Mouse (Mus musculus) mesoderm, embryonic 11.5 days (tissue): ENCODE data around the gene Kalrn.

Experiments
- DNase-seq: peaks from one replicate; pipeline ENCODE4 v3.0.0-alpha.2; 2012; ENCODE audit warnings: low read depth, low spot score

Kalrn gene

DNA sequence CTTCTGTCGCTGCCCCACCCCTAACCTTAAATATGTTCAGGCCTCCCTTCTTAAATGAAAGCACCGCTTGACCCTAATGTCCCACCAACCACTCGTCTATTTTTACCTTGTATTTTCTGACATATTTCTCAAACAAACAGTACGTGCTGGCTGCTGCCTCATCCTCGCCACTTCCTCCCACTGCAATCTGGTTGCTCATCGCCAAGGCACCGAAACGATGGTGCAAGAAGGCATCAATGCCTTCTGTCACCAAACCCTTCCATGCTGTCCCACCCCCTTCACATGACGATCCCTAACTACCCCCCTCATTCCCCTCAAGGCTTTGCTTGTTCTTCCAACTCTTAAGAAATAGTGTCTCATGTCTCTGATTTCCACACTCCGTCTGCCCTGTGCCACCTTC is 69.1 kb downstream of the Kalrn start:
- no peak for DNase-seq

DNA sequence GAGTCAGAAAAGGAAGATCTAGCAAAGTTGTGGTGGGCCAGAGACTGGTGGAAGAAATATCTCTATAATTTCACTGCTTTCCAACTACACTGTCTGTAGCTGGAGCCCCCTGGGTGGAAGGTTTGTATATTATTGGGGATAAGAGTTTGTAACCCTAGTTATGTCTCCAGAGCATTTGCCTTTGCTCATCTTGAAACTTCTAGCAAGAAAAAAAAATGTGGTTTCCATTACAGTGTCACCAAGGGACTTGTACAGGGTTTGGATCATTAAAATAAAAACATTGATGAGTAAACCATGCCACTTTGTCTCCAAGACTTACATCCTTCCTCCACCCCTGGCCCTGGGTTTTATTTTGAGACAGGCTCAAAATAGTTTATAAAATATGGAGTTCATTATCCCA is 71.2 kb downstream of the Kalrn start:
- DNase-seq, result no peak

DNA sequence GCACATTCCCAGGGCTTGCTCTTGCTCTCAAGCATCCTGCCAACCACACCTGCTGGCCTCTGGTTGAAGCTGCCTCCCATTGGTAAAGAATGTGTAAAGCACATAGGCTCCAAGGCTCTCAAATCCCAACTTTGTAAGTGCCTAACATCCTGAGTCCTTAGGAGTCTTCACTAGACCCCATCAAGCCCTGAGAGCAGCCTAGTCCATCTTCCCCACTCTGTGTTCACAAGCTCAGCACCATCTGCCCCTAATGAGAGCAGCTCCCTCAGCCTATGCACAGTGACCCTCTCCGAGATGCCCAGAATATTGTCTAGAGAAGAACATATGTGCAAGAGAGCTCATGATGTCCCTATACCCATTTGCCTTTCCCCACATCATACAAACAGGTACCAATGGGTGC is 78.6 kb downstream of the Kalrn start:
- no peak for DNase-seq

DNA sequence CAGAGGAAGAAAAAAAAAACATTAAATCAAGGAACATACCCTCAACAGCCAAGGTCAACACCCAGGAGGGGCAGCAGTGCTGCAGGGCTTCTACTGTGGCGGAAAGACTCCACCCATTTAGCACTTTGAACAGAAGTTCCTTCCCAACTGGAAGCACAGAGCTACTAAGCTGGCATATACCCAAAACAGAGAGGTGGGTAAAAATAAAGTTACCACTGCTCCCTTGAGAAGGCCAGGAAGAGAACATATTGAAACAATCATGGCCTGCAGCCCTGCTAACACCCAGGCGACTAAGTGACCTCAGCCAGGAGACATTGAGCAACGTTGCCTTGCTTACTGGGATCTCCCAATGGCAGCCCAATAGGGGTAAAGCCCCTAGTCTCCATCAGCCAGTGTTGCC is 79.4 kb downstream of the Kalrn start:
- DNase-seq, result no peak

DNA sequence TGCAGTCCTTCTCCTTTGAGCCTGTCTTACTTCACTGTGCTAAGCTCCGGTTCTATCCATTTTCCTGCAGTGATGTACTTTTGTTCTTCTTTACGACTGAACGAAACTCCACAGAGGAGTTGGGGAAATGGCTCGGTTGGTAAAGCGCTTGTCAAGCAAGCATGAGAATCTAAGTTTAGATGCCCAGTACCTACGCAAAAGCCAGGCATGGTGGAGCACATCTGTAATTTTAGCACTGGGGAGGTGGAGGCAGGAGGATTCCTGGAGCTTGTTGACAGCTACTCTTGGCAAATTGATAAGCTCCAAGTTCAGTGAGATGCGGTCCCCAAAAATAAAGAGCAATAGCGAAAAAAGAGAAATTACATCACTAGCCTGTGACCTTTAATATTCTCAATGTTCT is 82.1 kb downstream of the Kalrn start:
- DNase-seq, result no peak

DNA sequence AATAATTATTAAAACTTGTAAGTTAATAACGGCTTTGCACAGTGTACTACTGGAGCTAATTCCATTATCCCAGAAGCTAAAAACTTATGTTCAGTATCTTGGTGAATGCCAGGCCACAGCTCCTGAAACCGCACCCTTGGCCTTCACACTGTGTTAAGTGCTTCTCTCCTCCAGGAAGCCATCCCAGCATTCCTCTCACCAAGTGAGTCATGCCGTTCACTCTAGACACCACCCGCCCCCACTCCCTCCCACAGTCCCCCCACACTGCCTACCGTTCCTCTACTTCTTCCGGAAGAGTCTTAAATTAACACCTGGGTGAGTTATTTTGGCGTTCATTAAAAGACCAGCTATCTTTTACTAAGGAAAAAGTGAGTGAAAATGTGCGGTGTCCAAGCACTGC is 82.8 kb downstream of the Kalrn start:
- DNase-seq, result no peak

DNA sequence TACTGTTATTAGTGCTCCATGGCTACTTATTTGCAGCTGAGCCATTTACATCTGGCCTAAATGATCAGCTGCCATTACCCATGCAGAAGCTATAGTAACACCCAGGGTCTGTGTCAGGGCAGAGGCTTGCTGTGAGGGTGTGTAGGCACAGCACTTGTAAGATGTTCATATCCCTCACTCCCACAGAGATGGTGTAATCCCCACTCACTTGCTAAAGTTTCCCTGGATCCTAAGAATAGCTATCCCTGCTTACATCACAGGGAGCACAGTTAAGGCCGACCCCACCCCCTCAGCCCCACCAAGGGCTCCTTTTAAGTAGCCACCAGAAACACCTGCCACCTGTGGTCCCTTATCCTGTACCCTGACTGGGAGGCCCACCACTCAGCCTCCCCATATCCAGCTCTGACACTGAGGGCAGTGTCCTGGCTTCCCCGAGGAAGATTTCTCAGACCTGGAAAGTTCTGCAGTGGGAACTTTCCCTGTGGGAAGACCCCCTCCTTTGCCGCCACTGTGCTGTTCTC is 83.5 kb downstream of the Kalrn start:
- no peak for DNase-seq

DNA sequence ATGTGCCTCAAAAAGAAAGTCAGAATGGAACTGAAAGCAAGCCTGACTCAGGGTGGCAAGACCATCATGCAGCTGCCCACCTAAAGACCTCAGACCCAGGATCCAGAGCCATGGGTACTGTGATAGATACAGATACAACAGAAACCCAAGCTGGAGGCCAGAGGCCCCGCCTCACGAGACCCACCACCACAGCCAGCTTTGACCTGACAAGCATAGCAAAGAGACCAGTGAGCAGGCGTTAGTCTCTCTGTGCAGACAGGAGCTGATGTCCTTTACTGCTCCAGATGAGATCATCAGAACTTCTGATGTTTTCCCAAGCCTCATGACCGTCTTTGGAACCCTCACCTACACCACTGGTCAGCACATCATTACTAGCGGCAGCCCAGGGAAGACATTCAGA is 85.5 kb downstream of the Kalrn start:
- DNase-seq, result no peak

DNA sequence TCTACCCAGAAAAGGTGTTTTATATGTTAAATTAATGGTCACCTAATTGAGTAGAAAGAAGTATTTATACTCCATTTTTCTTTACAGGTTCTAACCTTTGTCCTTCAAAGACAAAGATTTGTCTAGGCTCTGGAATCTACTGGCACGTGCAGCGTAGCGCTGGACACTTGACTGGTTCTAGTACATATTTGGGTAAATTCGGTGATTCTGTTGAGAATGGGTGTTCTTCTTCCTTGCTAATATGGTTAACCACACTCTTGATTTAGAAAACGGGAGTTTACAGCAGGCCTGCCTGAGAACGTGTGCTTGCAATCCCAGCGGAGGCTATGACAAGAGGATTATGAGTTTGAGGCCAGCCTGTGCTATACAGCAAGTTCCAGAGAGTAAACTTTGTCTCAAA is 86.1 kb downstream of the Kalrn start:
- DNase-seq, result no peak

DNA sequence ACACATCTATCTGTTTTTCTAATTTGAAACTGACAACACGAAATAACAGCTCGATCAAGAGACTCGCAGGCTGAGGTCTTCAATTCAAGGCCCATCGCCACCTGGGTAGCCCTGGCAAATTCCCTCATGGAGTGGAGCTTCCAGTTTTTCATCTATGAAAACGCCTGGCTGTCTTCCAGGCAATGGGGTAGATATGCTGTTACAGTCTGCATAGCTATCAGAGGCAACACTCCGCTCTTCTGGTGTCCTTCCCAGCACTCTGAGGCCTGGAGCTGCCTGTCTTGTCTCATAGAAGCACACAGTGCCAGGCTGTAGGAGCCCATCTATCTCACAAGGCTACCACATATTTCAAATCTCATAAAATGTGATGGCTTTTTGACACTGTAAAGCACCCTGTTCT is 87.8 kb downstream of the Kalrn start:
- DNase-seq, result no peak

DNA sequence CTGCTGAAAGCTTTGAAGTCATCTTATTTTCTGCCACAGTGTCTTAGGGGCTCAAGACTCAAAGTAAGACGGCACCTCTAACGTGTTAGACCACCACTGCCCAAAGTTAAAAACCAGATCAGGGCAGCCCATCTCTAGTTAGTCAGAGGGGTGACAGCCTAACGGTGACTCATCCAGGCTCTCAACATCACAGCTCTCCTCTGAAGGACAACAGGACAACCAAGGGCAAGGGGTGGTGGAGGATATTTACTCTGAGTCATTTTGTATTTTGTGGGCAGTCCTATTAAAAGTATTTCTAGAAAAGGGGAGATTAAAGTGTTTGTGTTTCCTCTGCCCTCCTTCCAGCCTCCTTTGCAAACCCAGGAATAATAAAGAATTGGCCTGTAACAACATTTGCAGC is 88.4 kb downstream of the Kalrn start:
- no peak for DNase-seq

DNA sequence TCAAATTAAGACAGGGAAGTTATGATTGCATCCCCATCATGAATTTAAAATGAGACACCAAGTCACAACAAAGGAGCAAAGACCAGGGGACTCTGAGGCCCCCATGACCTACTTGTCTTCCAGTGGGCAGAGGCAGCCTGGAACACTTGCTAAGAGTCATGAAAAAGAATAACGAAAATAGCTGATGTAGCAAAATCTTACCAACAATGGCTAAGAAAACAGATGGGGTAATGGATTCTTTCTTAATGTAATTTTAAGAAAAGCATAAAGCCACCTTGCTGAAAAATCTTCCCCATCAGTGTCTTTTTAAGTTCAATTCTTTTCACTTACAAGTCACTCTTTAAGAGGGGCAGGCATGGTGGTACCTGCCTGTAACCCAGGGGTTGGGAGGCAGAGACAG is 89.1 kb downstream of the Kalrn start:
- DNase-seq, result no peak

DNA sequence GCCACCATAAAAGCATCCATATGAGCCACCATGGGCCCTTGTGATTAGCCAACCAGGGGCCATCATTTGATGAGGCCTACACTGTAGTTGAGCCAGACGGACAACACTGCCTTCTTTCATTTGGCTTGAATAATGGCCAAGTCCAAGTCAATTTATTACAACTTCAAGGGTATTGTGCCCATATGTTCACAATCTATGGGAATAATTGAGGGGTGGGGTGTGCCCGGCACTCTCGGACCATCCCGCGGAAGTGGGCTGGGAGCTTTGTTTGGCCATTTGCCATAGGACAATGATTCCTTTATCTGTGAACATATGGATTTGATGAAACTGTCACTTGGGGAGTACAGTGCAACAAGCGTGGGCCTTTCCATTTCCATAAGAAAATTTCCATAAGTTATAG is 89.6 kb downstream of the Kalrn start:
- peak; percentile 36 for DNase-seq

DNA sequence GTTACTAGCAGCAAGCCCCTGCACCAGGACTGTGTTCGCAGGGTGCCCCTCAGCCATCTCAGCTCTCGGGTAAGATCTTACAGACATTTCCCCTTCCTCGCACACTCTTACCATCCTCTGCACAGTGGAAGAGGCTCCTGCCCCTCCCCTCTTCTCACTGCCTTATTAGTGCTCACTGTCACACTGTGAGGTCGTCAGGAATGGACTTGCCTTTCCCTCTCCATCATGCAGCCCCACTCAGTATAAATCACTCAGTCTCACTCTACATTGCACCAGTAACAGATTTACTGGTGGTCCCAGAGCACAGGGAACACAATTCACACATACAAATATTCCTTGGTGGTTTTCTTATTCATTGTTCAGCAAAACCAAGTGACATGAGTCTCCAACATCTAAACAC is 98.6 kb downstream of the Kalrn start:
- no peak for DNase-seq

DNA sequence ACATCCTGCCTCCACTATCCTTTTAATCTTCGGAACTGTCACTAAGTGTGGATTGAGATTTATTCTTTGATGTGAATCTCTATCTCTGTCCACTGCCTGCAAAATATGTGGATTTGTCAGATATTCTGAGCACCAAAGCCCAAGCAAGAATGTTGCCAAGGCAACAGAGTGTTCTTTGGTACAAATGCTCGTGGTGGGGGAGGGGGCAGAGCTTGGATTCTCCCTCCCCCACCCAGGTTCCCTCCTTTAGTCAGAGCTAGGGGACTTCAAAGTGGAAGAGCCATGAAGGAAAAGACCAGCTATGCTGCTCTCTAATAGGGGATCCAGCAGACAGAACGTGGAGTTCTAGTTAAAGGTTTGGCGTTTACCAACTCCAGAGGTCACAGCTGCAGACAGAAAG is 99.4 kb downstream of the Kalrn start:
- DNase-seq, result no peak

DNA sequence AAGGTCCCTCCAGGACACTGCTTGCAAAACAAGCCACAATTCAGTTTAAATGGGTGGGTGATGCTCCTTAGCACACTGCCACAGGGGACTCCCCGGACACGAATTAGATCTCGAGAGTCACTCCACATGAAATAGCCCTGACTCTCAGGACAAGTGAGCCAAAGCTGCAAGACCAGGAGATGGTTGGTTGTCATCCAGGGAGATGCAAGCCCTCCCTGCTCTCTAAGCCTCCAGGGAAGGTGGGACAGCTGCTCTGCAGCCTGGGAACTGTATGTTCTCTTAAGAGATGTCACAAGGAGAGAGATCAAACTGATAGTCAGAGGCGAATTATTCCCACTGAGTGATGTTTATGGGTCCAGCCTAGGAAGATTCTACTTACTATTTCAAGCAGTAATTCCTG is 101.9 kb downstream of the Kalrn start:
- DNase-seq, result no peak

DNA sequence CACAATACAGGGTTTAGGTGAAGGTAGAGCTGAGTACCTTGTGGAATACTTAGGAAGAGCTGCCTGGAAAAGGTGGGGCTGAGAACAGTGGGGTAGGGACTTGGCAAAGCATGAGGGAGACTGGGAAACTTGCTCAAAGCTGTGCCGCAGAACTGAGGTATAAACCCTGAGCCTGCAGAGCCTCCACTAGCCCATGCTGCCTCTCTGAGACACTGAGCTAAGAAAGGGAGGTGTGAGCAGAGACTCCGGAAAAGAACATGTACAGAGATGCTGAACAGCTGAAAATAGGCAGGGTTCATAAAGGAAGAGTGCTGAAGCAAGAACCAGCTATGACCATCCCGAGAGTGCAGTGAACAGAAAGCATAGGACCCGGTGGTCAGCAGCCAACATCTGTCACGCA is 103.0 kb downstream of the Kalrn start:
- DNase-seq, result no peak

DNA sequence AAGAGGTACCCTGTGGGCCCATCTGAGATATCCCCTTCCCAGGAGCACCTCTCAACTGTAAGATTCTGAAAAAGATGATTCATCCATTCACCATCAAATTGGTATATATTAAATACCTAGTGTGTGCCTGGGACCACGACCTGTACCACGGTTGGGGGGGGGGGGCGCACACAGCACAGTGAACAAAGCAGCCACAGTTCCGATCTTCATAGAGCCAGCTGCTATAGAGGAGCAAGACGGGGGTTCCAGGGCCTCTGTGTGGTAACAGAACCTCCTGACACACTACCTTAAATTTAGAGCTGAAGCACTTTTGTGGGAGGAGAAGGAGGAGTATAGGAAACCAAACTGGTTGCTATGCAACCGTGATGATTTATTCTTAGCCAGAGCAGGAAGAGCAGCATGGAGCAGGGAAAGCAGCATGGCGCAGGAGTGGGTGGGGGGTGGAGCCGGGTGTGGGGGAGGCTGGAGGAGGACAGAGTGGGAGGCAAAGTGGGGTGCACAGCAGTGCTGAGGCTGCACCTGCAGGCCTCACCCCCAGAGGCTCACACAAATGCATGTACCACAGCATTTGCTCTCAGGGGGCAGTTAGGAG is 104.0 kb downstream of the Kalrn start:
- DNase-seq, result peak; percentile 86

DNA sequence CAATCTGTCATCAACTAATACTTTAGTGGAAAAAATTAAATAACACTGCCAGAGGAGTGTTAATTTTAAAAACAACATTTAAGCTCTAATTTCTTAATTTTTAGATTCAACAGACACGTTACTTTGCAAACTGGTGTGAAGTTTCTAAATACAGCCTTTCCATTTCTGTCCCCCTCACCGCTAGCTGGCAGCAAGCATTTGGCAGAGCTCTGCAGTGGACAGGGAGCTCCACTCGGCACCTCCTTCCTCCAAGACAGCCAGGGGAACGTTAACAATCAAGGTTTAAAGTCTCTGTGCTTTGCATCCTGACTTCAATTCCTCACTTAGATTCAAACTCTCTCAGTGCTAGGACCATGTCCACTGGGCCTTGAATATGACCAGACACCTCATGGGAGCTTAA is 106.7 kb downstream of the Kalrn start:
- no peak for DNase-seq

DNA sequence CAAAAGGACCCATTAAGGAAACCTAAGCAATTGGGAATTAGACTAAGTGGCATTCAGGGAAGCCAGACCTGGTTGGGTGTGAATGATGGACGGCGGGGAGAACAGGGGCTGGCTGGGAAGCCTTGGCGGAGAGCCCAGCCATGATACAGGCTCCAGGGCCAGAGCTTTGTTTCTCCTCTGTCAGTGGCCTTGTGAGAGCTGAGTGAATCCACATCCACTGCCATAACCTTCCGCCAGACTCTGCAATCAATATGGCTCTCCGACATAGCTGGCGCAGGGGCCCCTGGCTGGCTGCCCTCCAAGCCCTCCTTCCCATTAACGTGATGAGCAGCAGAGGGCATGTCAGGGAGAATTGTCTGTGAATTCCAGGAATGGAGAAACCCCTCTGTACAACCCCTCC is 117.0 kb downstream of the Kalrn start:
- no peak for DNase-seq

DNA sequence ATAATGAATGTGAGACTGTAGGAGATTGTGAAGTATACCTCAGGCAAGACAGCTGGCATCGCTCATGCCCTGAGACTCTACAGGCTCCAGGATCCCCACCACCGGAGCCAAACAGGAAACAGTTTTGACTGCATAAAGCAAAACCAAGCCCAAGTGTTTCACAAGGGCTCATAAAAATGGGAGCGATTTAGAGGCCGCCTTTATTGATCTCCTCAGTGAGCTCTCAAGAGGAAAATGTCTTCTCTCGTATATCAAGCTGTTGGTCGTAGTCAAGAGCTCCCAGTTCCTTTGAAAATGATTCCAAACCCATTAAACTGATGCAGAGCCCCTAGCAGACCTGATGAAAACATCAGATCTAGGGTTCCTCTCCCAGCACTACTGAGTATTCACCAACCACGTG is 127.7 kb downstream of the Kalrn start:
- no peak for DNase-seq

DNA sequence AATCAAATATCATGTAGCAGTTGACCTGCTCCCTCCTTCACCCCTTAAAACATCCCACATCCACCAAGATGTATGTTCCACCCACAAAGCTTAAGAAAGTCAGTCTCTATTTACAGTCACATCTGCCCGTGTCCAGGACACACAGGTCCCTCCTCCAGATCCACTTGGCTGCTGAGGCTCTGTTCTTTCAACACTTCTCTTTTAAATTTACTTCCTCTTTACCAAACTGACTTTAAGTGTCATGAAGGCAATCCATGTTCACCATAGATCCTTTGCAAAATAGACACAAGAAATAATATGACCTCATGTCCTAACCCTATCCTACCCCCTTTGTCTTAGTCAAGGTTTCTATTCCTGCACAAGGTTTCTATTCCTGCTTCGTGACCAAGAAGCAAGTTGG is 131.6 kb downstream of the Kalrn start:
- no peak for DNase-seq

DNA sequence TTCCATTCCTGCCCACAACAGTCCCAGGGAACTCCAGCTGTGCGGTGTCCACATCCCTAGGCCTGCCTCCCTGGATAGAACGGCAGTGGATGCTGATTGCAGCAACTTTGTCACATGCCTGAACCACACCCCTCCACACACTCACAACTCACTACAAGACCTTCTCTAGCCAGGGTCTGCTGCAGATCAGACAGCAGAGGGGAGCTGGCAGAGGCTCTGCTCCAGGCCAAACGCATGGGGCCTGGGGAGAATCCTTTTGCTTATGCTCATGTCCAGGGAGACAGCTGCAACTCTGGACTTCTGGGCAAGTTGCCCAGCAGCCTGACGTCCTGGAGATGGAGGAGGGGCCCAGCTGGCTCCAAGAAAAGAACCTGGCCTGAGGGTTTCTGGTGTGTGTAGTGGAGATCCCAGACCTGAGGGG is 132.3 kb downstream of the Kalrn start:
- DNase-seq, result peak; percentile 61

DNA sequence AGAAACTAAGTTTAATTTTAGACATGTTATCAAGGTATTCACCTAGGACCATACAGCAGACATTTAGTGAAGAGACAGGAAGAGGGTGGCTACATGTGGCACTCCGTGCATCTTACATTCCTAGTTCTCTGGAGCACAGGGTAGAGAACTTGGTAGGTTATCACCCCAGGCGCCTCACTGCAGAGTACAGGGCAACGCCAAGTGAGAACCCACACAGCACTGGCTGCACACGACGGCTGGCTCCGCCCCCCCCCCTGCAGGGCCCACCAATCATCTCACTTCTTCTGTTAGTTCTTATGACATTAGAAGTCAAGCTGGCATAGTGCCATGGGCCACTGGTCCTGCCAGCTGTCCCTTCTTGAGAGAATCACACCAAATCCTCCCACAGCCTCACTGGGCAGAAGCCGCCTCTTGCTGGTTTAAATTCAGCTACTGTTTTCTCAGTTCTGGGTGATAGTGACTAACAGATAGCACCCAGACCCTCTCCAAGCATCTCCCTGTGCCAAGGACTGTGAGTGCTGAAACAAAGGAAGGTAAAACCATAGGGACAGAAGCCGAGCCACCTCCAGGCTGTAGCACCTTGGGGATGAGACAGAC is 133.2 kb downstream of the Kalrn start:
- DNase-seq, result no peak
